Mouse (Mus musculus) intestine, embryonic 14.5 days (tissue): ENCODE measurements around the gene Cox7a2l. TPM values are rescaled to one million over a fixed set of nuclear protein-coding genes. Genes with fewer than 3 reads are reported as not detected.

Experiments used
- ATAC-seq: fragments of 200-750 bp; cut with Nextera tagmentation; replicated peaks from 2 replicates; pipeline ENCODE4 v1.8.0; 2017; ENCODE audit warnings: low read depth, moderate number of reproducible peaks, moderate TSS enrichment, moderate library complexity; ENCODE audit not compliant: low FRiP score, low TSS enrichment
- DNase-seq: peaks from one replicate; pipeline ENCODE4 v3.0.0-alpha.2; 2018; ENCODE audit warnings: low spot score
- H3K27ac ChIP-seq: fragments of 300-500 bp; sonication (generic); 2 replicates; pipeline ENCODE4 v1.5.1; 2014; ENCODE audit warnings: low read depth, mild to moderate bottlenecking, control low read depth
- H3K27me3 ChIP-seq: fragments of 300-500 bp; sonication (generic); replicated peaks from 2 replicates; pipeline ENCODE4 v1.6.1; 2014; ENCODE audit warnings: low read length, control low read depth; ENCODE audit not compliant: control insufficient read depth, insufficient read depth
- H3K36me3 ChIP-seq: fragments of 300-500 bp; sonication (generic); 2 replicates; pipeline ENCODE4 v1.6.1; 2014; ENCODE audit warnings: low read length, control low read depth; ENCODE audit not compliant: control insufficient read depth, insufficient read depth
- H3K4me1 ChIP-seq: fragments of 300-500 bp; sonication (generic); replicated peaks from 2 replicates; pipeline ENCODE4 v1.6.1; 2014; ENCODE audit warnings: low read length, control low read depth, mixed read lengths; ENCODE audit not compliant: control insufficient read depth, insufficient read depth
- H3K4me2 ChIP-seq: fragments of 300-500 bp; sonication (generic); 2 replicates; pipeline ENCODE4 v1.6.1; 2014; ENCODE audit warnings: low read length
- H3K4me3 ChIP-seq: fragments of 300-500 bp; sonication (generic); 2 replicates; pipeline ENCODE4 v1.5.1; 2014; ENCODE audit warnings: low read depth, low read length, control low read depth, mixed read lengths
- H3K9ac ChIP-seq: fragments of 300-500 bp; sonication (generic); 2 replicates; pipeline ENCODE4 v1.6.1; 2014; ENCODE audit warnings: mild to moderate bottlenecking, low read length
- H3K9me3 ChIP-seq: fragments of 300-500 bp; sonication (generic); 2 replicates; pipeline ENCODE4 v1.6.1; 2016; ENCODE audit warnings: low read length, control low read depth; ENCODE audit not compliant: control insufficient read depth
- WGBS: fragments of 180-500 bp; shearing (Covaris S2); extraction: QIAGEN DNeasy Blood & Tissue Kit; methylation state at CpG from one replicate; pipeline ENCODE4 v1.1.7; 2014; 5-methylcytosine and 5-hydroxymethylcytosine counted together
- polyA plus RNA-seq: library from polyadenylated mRNA; unstranded; fragments of >200 nt; fragmentation: Nextera tagmentation; extraction: Ambion mirVana; gene quantifications from 2 replicates; pipeline ENCODE4 v1.2.1, GENCODE M21; 2014

Cox7a2l gene
- polyA plus RNA-seq, 1 experiment from 2014 or later, result 192 TPM

DNA sequence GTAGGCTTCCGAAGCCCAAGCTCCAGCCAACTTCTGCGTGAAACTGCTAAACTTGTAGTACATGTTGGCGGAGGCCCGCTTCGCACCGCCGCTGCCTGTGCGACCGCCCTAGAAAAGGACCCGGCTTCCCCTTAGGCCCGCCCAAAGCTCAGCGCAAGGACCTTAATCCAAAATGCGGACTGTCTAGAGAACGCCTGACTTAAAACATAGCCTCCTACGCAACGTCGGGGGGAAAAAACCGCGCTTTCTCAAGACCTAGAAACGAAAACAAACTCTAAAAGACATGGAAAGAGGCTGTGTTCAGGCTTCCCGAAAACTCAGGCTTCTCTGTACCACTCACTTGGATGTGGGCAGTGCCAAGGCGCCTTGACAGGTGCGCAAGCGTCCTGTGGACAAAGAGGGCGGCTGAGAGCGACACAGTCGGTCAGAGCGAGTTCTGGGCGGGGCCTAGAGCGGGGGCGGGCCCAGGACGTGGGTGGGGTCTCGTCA is 2.9 kb downstream of the Cox7a2l start:
- no peaks in the 10 kb centered on the region for H3K36me3 ChIP-seq
- H3K4me3 ChIP-seq, result peak overlapping the region; percentile 53
- peaks cover 10% of the 10 kb centered on the region for H3K4me1 ChIP-seq
- H3K4me2 ChIP-seq, result peak overlapping the region; percentile 76
- ATAC-seq (peak; percentile 98), DNase-seq (peak; percentile 98)
- peak overlapping the region; percentile 82 for H3K27ac ChIP-seq
- H3K9me3 ChIP-seq, result no peaks in the 10 kb centered on the region
- peak overlapping the region; percentile 67 for H3K9ac ChIP-seq
- no peaks in the 10 kb centered on the region for H3K27me3 ChIP-seq
- under 1% methylated on average over 33 of the region's 33 CpGs for WGBS

- Histone ChIP-seq H3K27ac (peak overlapping the region; percentile 82), H3K9me3 (no peaks in the 10 kb centered on the region), H3K9ac (peak overlapping the region; percentile 67), H3K27me3 (no peaks in the 10 kb centered on the region), H3K36me3 (no peaks in the 10 kb centered on the region), H3K4me2 (peak overlapping the region; percentile 76), H3K4me3 (peak overlapping the region; percentile 53), H3K4me1 (peaks cover 10% of the 10 kb centered on the region)
- DNase-seq (no peak), ATAC-seq (peak; percentile 37)
- WGBS, result 2% methylated on average over 24 of the region's 24 CpGs
Measured at GRCm38 (mm10) chr17:83513655-83514212, 3.4 kb downstream of the Cox7a2l start.

DNA sequence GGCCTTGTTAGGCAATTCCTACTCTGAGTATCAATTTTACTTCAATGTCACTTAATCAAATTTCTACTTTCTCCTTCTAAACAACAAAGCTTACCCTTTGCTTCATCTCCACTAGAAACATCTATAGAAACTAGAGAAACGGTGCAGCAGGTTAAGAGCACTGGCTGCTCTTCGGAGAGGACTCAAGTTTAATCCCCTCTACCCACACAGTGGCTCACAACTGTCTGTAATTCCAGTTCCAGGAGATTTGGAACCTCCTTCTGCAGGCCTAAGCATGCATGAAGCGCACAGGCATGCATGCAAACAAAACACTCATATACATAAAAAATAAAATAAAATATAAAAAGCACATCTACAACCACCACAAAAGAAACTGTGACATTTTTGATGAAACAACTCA is 5.0 kb downstream of the Cox7a2l start:
- Histone ChIP-seq H3K27me3 (no peaks in the 10 kb centered on the region), H3K36me3 (no peaks in the 10 kb centered on the region), H3K4me3 (no peak overlapping the region), H3K4me1 (peaks cover 10% of the 10 kb centered on the region), H3K9ac (no peak overlapping the region), H3K4me2 (no peak overlapping the region), H3K9me3 (no peaks in the 10 kb centered on the region), H3K27ac (no peak overlapping the region)
- ATAC-seq (no peak), DNase-seq (no peak)
- WGBS, result 92% methylated on average over 3 of the region's 3 CpGs

- Histone ChIP-seq H3K9me3 (no peaks in the 10 kb centered on the region), H3K36me3 (peaks cover 31% of the 10 kb centered on the region)
- DNase-seq, result no peak
Measured at GRCm38 (mm10) chr17:83503693-83504092, 13.4 kb downstream of the Cox7a2l start.

DNA sequence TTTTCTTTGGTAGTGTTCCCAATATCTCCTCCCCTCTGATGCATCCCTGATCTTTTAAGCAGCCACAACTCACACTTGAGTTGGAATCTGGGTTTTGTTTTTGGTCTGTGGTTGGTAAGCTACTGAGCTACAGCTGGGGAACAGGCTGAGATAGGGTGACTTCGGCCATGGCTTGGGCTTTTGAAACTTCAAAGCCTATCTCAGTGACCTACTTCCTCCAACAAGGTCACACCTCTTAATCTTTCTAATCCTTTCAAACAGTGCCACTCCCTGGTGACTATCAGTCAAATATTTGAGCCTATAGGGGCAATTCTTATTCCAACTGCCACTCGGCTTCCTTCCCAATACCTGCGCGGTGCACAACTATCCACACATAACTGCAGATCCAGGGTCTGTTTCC is 17.4 kb downstream of the Cox7a2l start:
- 85% methylated on average over 4 of the region's 4 CpGs for WGBS
- no peak overlapping the region for H3K27ac ChIP-seq
- H3K9ac ChIP-seq, result no peak overlapping the region
- ATAC-seq (no peak), DNase-seq (no peak)
- no peaks in the 10 kb centered on the region for H3K4me1 ChIP-seq
- no peaks in the 10 kb centered on the region for H3K27me3 ChIP-seq
- no peak overlapping the region for H3K4me3 ChIP-seq
- H3K36me3 ChIP-seq, result peaks cover 44% of the 10 kb centered on the region
- H3K9me3 ChIP-seq, result peaks cover 12% of the 10 kb centered on the region; the same call in 1 of the 2 replicates
- no peak overlapping the region for H3K4me2 ChIP-seq

More at GRCm38 (mm10) chr17:83503693-83504092, 13.4 kb downstream of the Cox7a2l start:
- no peak overlapping the region for H3K9ac ChIP-seq
- H3K27ac ChIP-seq, result no peak overlapping the region
- H3K4me2 ChIP-seq, result no peak overlapping the region
- ATAC-seq, result peak; percentile 62; the same call in 1 of the 2 replicates
- WGBS, result 74% methylated on average over 2 of the region's 2 CpGs
- H3K27me3 ChIP-seq, result no peaks in the 10 kb centered on the region
- H3K4me3 ChIP-seq, result no peak overlapping the region
- no peaks in the 10 kb centered on the region for H3K4me1 ChIP-seq

GRCm38 (mm10) chr17:83498889-83499288 is 18.2 kb downstream of the Cox7a2l start:
- Histone ChIP-seq H3K4me2 (no peak overlapping the region), H3K27ac (no peak overlapping the region), H3K9me3 (peaks cover 12% of the 10 kb centered on the region; the same call in 1 of the 2 replicates), H3K27me3 (no peaks in the 10 kb centered on the region), H3K9ac (no peak overlapping the region), H3K4me1 (no peaks in the 10 kb centered on the region), H3K4me3 (no peak overlapping the region), H3K36me3 (peaks cover 44% of the 10 kb centered on the region)
- WGBS, result 92% methylated on average over 5 of the region's 5 CpGs
- DNase-seq (no peak), ATAC-seq (no peak)

GRCm38 (mm10) chr17:83487762-83488161 is 29.4 kb downstream of the Cox7a2l start:
- H3K9me3 ChIP-seq, result no peaks in the 10 kb centered on the region
- 57% methylated on average over 3 of the region's 3 CpGs for WGBS
- no peak for ATAC-seq
- H3K27me3 ChIP-seq, result no peaks in the 10 kb centered on the region
- no peaks in the 10 kb centered on the region for H3K36me3 ChIP-seq
- H3K4me3 ChIP-seq, result no peak overlapping the region
- no peak overlapping the region for H3K9ac ChIP-seq
- no peak overlapping the region for H3K4me2 ChIP-seq
- no peak for DNase-seq
- H3K27ac ChIP-seq, result no peak overlapping the region
- no peaks in the 10 kb centered on the region for H3K4me1 ChIP-seq

GRCm38 (mm10) chr17:83483784-83484183 is 33.3 kb downstream of the Cox7a2l start:
- Histone ChIP-seq H3K36me3 (peaks cover 33% of the 10 kb centered on the region), H3K27ac (no peak overlapping the region), H3K9me3 (no peaks in the 10 kb centered on the region), H3K9ac (no peak overlapping the region), H3K27me3 (no peaks in the 10 kb centered on the region), H3K4me2 (no peak overlapping the region), H3K4me3 (no peak overlapping the region), H3K4me1 (no peaks in the 10 kb centered on the region)
- 84% methylated on average over 2 of the region's 2 CpGs for WGBS
- no peak for DNase-seq
- ATAC-seq, result no peak
